Mouse (Mus musculus): ENCODE measurements around the gene Rec8.
A peak's percentile ranks its signal among the peaks of the same experiment; 100 is the strongest.

The Rec8 gene

GRCm38 (mm10) chr14:55596036-55596690 lies 21.7 kb upstream of the Rec8 start:
- DNase-seq = no peak

DNA sequence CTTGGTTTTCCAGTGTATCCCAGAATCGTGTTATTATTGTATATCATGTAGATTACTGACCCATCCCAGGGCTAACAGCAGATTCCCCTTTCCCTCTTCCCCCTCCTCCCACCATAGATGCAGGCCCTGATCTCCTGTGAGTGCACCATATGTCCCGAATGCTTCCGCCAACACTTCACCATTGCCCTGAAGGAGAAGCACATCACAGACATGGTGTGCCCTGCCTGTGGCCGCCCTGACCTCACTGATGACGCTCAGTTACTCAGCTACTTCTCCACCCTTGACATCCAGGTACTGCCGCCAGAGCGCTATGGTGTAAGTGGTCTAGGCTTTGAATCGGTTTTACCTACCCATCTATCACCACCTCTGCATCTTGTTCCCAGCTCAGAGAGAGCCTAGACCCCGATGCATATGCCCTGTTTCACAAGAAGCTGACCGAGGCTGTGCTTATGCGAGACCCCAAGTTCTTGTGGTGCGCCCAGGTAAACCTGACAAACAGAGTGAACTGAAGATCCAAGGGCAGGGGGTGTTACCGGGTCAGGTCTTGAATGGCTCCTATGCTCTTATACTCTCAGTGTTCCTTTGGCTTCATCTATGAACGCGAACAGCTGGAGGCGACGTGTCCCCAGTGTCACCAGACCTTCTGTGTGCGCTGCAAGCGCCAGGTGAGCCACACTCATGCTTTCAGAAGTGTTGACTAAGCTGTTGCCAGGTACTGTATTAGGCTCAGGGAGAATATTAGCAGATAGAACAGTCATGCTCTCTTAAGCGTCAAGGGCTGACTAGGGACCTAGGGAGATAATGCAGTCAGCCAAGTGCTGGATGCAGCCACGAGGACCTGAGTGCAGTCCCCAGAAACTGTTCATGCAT lies 19.1 kb upstream of the Rec8 start:
- no peak for DNase-seq

DNA sequence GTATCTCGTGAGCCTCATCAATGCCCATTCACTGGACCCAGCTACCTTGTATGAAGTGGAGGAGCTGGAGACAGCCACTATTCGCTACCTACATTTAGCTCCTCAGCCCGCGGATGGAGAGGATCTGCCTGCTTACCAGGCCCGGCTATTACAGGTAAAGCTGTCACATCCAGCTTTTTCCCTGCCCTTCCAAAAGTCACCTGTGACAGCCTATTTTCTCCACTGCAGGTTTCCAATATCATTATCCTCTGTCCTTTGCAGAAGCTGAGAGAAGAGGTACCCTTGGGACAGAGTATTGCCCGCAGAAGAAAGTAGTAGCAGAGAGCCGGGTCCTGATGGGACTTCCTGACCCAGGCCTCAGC lies 14.6 kb upstream of the Rec8 start, which contains the start of gene Irf9:
Irf9 (plus strand) TSS at position 301 of the 362 bp plus-strand sequence.
- no peak for DNase-seq

GRCm38 (mm10) chr14:55603633-55604576 lies 13.9 kb upstream of the Rec8 start:
- DNase-seq = peak; percentile 93

DNA sequence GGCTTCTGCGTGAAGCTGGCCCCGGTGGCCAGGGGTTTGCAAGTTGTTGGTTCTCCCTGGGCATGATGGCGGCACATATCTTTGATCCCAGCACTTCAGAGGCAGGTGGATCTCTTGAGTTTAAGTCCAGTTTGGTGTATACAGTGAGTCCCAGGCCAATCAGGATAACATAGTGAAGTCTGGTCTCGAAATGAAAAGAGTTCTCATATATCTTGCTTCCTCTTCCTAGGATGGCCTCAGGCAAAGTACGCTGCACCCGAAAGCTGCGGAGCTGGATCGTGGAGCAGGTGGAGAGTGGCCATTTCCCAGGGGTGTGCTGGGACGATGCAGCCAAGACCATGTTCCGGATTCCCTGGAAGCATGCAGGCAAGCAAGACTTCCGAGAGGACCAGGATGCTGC lies 13.0 kb upstream of the Rec8 start:
- no peak for DNase-seq

DNA sequence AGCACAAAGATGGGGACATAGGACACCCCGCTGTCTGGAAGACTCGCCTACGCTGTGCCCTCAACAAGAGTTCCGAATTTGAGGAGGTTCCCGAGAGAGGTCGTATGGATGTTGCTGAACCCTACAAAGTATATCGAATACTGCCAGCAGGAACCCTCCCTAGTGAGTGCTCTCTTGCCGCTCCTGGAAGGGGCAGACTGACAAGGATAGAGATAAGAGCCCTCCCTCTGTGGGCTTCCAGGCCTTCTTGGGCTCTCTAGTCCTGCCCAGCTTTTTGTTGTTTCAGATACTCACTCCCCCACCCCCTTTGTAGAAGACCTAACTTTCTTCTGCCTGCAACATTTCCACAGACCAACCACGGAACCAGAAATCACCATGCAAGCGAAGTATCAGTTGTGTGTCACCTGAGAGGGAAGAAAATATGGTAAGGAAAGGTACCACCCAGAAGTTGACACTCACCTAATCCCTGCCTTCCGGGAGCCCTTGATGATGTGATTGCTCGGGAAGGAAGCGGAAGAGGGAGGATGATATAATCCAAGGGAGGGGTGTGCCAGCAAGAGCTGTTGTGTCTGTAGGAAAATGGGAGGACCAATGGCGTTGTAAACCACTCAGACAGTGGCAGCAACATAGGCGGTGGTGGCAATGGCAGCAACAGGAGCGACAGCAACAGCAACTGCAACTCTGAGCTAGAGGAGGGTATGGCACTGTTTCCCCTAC lies 11.9 kb upstream of the Rec8 start:
- no peak for DNase-seq

DNA sequence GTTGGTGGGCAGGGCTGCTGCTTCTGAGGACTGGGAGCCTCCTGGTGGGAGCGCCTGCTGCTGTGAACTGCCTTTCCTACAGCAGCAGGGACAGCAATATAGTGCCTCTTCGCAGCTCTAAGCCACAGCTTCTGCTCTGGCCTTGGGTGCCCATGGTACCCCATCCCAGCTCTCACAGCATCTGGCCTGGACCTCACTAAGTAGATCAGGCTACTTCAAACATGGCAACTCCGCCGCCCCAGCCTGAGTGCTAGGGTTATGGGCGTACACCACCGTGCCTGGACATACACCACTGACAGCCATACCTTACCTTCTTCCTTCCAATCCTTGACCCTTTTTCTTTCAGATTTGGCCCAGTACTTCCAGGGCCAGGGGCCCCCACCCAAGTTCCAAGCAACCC lies 9.5 kb upstream of the Rec8 start:
- no peak for DNase-seq

GRCm38 (mm10) chr14:55613346-55613745 lies 4.5 kb upstream of the Rec8 start:
- DNase-seq = no peak

DNA sequence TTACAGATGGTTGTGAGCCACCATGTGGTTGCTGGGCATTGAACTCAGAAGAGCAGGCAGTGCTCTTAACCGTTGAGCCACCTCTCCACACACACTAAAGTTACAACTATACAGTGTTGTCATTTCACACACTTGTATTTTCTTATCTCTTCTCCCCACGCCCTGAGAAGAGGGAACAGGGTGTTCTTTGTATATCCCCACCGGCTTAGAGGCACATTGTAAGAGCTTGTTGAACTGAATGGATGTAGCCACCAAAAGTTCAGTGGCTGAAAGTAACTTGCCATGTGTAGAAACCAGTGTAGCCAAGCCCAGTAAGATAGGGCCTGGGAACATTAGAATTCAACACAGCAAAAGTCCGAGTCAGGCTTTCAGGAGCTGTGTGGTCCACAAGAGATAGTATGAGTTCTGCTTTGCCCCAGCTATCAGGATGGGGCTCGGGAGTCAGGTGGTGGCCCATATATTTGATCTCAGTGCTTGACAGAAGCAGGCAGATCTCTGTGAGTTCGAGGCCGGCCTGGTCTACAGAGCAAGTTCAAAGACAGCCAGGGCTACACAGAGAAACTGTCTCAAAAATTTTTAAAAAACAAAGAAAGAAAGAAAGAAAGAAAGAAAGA lies 3.2 kb upstream of the Rec8 start:
- DNase-seq = no peak

- DNase-seq = no peak
These were observed 2.0 kb upstream of the Rec8 start for GRCm38 (mm10) chr14:55615876-55616275.

DNA sequence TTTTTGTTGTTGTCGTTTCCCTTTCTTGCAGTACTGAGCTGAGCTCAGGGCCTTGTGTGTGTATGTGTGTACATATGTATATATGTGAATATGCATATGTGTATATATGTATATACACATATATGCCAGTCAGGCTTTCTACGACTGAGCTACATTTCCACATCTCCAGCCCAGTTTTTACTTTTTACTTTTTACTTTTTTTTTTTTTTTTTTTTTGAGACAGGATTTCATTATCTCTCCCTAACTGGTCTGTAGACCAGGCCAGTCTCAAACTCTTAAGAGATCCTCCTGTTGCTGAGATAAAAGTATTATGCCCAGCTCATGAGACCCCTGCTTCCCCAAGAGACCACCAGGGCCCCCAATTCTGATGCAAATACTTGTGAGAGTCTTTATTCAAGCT lies 993 bp upstream of the Rec8 start:
- DNase-seq = no peak

DNA sequence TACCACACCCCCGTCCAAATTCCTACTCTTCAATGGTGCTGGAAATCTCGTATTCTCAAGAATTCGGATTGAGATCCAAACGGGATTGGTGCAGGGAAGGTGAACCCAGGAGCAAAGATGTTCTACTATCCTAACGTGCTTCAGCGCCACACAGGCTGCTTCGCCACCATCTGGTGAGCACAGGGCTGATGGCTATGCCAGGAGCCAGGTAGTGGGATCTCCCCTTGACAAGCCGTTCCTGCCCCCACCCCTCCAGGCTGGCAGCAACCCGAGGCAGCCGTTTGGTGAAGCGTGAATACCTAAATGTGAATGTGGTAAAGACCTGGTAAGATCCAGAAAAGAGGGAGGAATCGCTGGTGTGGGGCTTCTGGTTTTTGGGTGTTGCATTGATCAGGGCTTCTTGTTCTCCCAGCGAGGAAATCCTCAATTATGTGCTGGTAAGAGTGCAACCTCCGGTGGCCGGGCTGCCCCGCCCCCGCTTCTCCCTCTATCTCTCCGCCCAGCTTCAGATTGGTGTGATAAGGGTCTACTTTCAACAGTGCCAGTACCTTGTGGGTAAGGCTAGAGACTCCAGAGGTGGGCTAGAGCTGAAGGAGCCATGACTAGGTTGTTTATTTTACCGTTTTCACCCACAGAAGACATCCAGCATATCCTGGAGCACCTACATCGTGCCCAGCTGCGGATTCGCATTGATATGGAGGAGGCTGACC lies 804 bp downstream of the Rec8 start:
- peak; percentile 10 for DNase-seq

- no peak for DNase-seq
These were observed 10.4 kb downstream of the Rec8 start for GRCm38 (mm10) chr14:55628077-55628827.

DNA sequence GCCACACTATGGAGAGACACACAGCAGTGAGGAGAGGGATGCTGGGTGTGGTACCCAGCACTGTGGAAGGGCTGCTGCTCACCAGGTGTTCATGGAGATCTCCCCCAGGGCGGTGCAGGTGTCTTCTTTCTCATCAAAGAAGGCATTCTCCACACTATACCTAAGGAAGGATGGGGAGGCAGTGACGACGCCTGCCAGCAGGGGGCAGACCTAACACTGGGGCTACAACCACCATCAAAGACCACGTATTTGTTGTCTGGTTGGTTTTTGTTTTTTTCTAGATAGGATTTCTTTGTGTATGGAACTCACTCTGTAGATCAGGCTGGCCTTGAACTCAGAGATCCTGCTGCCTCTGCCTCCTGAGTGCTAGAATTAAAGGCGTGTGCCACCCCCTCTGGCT lies 11.5 kb downstream of the Rec8 start:
- DNase-seq = peak; percentile 39

DNA sequence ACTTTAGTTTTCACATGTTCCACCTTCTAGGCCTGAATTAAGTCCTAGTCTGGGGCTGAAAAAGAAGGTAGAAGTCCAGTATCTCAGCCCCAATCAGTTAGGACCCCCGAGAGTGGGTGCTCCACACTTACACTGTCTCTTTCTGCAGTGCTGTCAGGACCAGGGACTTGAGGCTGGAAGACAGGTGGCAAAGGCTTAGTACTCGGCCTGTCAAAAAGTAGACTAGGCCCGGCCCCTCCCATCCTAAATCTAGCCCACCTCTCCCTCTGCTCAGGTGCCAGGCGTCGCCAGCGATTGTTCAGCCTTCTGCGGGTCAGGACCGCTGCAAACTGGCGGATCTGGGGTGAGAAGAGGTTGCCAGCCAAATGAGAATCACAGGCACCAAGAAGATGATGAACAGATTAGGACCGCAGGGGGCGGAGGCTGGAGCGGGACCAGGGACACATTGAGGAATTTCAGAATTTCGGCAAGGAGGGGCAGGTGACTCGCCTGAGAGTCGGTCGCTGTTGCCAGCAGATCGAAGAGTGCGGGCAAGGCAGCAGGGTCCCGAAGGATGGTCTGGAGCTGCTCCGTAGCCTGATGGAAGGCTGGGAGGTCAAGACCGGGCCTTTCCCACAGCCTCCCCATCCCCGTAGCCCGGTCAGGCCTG lies 17.2 kb downstream of the Rec8 start:
- DNase-seq = no peak

- peak; percentile 95 for DNase-seq
These were observed 17.7 kb downstream of the Rec8 start, which contains the start of gene Ipo4 for GRCm38 (mm10) chr14:55635523-55636007. Ipo4 (minus strand) TSS chr14:55635957.

DNA sequence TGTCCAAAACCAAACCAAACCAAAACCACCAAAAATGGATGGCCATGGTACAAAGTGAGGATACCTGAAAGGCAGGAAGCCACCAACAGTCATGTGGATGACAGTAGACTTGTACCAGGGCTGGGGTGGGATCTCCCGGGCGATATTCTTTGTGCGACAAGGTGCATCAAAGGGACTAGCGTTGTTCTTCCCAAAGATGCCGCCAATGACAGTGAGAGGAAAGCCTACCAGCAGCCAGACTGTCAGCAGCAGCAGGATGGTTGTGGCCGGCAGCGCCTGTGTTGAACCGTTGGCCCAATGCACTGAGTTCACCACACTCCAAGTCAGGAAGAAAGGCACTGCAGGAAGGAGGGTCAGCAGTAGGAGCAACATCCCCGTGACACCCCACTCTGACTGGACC lies 20.0 kb downstream of the Rec8 start, which contains the start of gene Gm49378:
Gm49378 (minus strand) TSS at position 101 of the 400 bp plus-strand sequence.
- DNase-seq = no peak

DNA sequence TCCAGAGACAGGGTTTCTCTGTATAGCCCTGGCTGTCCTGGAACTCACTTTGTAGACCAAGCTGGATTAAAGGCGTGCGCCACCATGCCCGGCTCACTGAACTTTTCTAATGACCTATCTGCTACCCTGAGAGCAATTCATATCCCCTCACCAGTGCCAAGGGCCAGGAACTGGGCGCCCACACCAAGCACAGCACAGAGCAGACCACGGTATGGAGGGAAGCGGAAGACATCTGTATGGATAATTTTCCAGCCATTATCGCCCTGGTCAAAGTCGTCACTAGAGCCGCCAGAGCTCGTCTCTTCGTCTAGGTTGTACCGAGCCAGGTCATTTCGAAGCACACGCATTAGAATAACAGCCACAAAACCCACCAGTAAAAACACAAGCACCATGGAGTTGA lies 23.0 kb downstream of the Rec8 start:
- no peak for DNase-seq

GRCm38 (mm10) chr14:55641291-55641690 lies 23.5 kb downstream of the Rec8 start:
- no peak for DNase-seq

- DNase-seq = no peak
These were observed 24.8 kb downstream of the Rec8 start for GRCm38 (mm10) chr14:55642679-55643059.
